Comparison of ENCODE assay signal across 9 mouse cellular contexts in the genomic region with DNA sequence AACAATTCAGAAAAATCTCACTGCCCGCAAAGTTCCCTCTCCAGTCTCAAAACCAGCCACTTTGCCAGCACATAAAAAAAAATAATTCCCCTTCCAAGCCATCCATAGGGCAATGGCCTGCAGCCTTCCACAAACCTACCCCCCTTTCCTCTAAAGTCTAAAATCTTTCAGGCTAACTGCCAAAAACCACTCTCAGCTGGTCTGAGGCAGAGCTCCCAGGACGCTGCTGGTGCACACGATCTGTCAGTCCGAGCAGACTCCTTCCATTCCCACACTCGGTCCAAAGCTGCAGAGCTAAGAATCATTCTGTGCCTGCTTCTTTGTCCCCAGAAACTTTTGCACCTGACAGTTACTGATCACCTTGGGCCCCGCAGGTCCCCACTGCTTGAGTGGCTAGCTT. TPM values are rescaled to one million over a fixed set of nuclear protein-coding genes. Genes with fewer than 3 reads are reported as not detected.
DNase-seq lines count a peak whose midpoint lies in the region; ATAC-seq and TF ChIP-seq lines count a peak whose summit lies in the region.
"Had no signal": no experiment of that assay in that cellular context is flagged by ENCODE, and none has a peak within 500 bp of the region (broad histone marks: within the 10 kb centered on the region; RNA-seq: fewer than 3 reads in every experiment).

No protein-coding gene starts in this region.

- TF ChIP-seq CTCF in thymus, adult 2 months (IDR thresholded peaks at IDR 0.05; ENCODE audit: borderline replicate concordance, control insufficient read depth, extremely low read depth, insufficient read depth, low read length, poor library complexity): no peak

- H3K27ac ChIP-seq in lung, embryonic 15.5 days: peak overlapping the region; percentile 74
- H3K27ac ChIP-seq in kidney, embryonic 15.5 days: peak overlapping the region; percentile 79
- H3K27ac ChIP-seq in stomach, embryonic 14.5 days (ENCODE audit: low read length): peak overlapping the region; percentile 35; the same call in 1 of the 2 replicates
- H3K27ac ChIP-seq in thymus, adult 2 months (ENCODE audit: control insufficient read depth, insufficient read depth, low read length): no peak overlapping the region

- no peak overlapping the region for H3K4me3 ChIP-seq in lung, embryonic 15.5 days
- no peak overlapping the region for H3K4me3 ChIP-seq in kidney, embryonic 15.5 days (replicated peaks)
- H3K4me3 ChIP-seq in stomach, embryonic 14.5 days (ENCODE audit: low read depth, low read length): no peak overlapping the region
- no peak overlapping the region for H3K4me3 ChIP-seq in thymus, adult 2 months (ENCODE audit: control insufficient read depth, insufficient read depth, low read length)

- DNase-seq in cerebellum, postnatal 10 days: peak; percentile 22 to 40
- DNase-seq in lung, postnatal 14 days: no peak
- DNase-seq in thymus, adult 2 months: no peak
- DNase-seq in right cerebral cortex, adult 2 months (ENCODE audit: low spot score in 2 of 2): no peak
- DNase-seq: cerebellum, postnatal 36 days had no signal

- no peaks in the 10 kb centered on the region for H3K36me3 ChIP-seq in lung, embryonic 15.5 days
- H3K36me3 ChIP-seq in kidney, embryonic 15.5 days: peaks cover 7% of the 10 kb centered on the region; the same call in 1 of the 2 replicates
- no peaks in the 10 kb centered on the region for H3K36me3 ChIP-seq in stomach, embryonic 14.5 days (ENCODE audit: control insufficient read depth, insufficient read depth, low read length)
- peaks cover 11% of the 10 kb centered on the region for H3K36me3 ChIP-seq in thymus, adult 2 months (ENCODE audit: control insufficient read depth, insufficient read depth, low read length)

- 13% methylated on average over 6 of the region's 6 CpGs for WGBS in lung, embryonic 15.5 days
- 45% methylated on average over 6 of the region's 6 CpGs for WGBS in kidney, embryonic 15.5 days
- WGBS in stomach, embryonic 14.5 days: 23% methylated on average over 6 of the region's 6 CpGs
- 65% methylated on average over 6 of the region's 6 CpGs for WGBS in thymus, adult 2 months

- H3K9ac ChIP-seq in lung, embryonic 15.5 days: no peak overlapping the region
- no peak overlapping the region for H3K9ac ChIP-seq in kidney, embryonic 15.5 days
- H3K9ac ChIP-seq in stomach, embryonic 14.5 days (replicated peaks; ENCODE audit: low read depth, low read length): no peak overlapping the region

- no peak for ATAC-seq in cerebellum, adult (ENCODE audit: insufficient number of reproducible peaks, low FRiP score, low TSS enrichment)
- peak; percentile 65; the same call in 1 of the 2 replicates for ATAC-seq in lung, embryonic 15.5 days (ENCODE audit: borderline replicate concordance, extremely low read depth, low FRiP score, low TSS enrichment)
- no peak for ATAC-seq in kidney, embryonic 15.5 days (replicated peaks; ENCODE audit: low FRiP score)
- peak; percentile 53; the same call in 1 of the 2 replicates for ATAC-seq in stomach, embryonic 14.5 days (ENCODE audit: insufficient number of reproducible peaks, insufficient read depth, low FRiP score, low read depth)

- no peak for TF ChIP-seq POLR2A in thymus, adult 2 months (IDR thresholded peaks at IDR 0.05; ENCODE audit: control insufficient read depth, extremely low read depth, insufficient read depth, low read length, poor library complexity)

- no peak overlapping the region; the same call in 1 of the 2 replicates for H3K4me2 ChIP-seq in lung, embryonic 15.5 days
- H3K4me2 ChIP-seq in kidney, embryonic 15.5 days: no peak overlapping the region
- 0 out of 2 replicates have a peak overlapping the region, but pooled peaks have one; percentile 5 for H3K4me2 ChIP-seq in stomach, embryonic 14.5 days (replicated peaks; ENCODE audit: low read depth, low read length)

- H3K27me3 ChIP-seq in lung, embryonic 15.5 days: no peaks in the 10 kb centered on the region
- H3K27me3 ChIP-seq in kidney, embryonic 15.5 days: no peaks in the 10 kb centered on the region
- no peaks in the 10 kb centered on the region for H3K27me3 ChIP-seq in stomach, embryonic 14.5 days (ENCODE audit: control insufficient read depth, insufficient read depth, low read length)
- no peaks in the 10 kb centered on the region for H3K27me3 ChIP-seq in thymus, adult 2 months (ENCODE audit: control insufficient read depth, insufficient read depth, low read length)

- no peaks in the 10 kb centered on the region for H3K9me3 ChIP-seq in lung, embryonic 15.5 days
- no peaks in the 10 kb centered on the region for H3K9me3 ChIP-seq in kidney, embryonic 15.5 days (replicated peaks)
- no peaks in the 10 kb centered on the region for H3K9me3 ChIP-seq in stomach, embryonic 14.5 days (ENCODE audit: control insufficient read depth, low read depth, low read length)

- H3K4me1 ChIP-seq in lung, embryonic 15.5 days: peaks cover 23% of the 10 kb centered on the region
- peaks cover 22% of the 10 kb centered on the region for H3K4me1 ChIP-seq in kidney, embryonic 15.5 days
- H3K4me1 ChIP-seq in stomach, embryonic 14.5 days (ENCODE audit: control insufficient read depth, insufficient read depth, low read length): peaks cover 16% of the 10 kb centered on the region
- peaks cover 5% of the 10 kb centered on the region for H3K4me1 ChIP-seq in thymus, adult 2 months (replicated peaks; ENCODE audit: control insufficient read depth, insufficient read depth, low read length)

RNA-seq across cellular contexts. Expression of a gene that starts 22.1 kb away (rescaled TPM):
- polyA plus RNA-seq in lung, embryonic 15.5 days (2015; fragmentation: Nextera tagmentation; extraction: Ambion mirVana): 24.1 and 27.3 TPM in 2 replicates
- 38.1 and 38.2 TPM in 2 replicates for polyA plus RNA-seq in kidney, embryonic 15.5 days (2015; fragmentation: Nextera tagmentation; extraction: Ambion mirVana)
- polyA plus RNA-seq in stomach, embryonic 14.5 days (2014; fragmentation: Nextera tagmentation; extraction: Ambion mirVana): 26.5 and 30.1 TPM in 2 replicates
- 7.7 and 8.2 TPM in 2 replicates for polyA plus RNA-seq in thymus, adult 2 months (2012; rRNA removed)

RNA-seq across cellular contexts. Expression of a gene that starts 25.8 kb away (rescaled TPM):
- polyA plus RNA-seq in lung, embryonic 15.5 days (2015; fragmentation: Nextera tagmentation; extraction: Ambion mirVana): 3.8 and 4.3 TPM in 2 replicates
- polyA plus RNA-seq in kidney, embryonic 15.5 days (2015; fragmentation: Nextera tagmentation; extraction: Ambion mirVana): 8.4 and 9.1 TPM in 2 replicates
- 9.3 and 9.6 TPM in 2 replicates for polyA plus RNA-seq in stomach, embryonic 14.5 days (2014; fragmentation: Nextera tagmentation; extraction: Ambion mirVana)
- 184 and 203 TPM in 2 replicates for polyA plus RNA-seq in thymus, adult 2 months (2012; rRNA removed)

RNA-seq across cellular contexts. Expression of a gene that starts 41.2 kb away (rescaled TPM):
- 208 and 209 TPM in 2 replicates for polyA plus RNA-seq in lung, embryonic 15.5 days (2015; fragmentation: Nextera tagmentation; extraction: Ambion mirVana)
- 237 and 241 TPM in 2 replicates for polyA plus RNA-seq in kidney, embryonic 15.5 days (2015; fragmentation: Nextera tagmentation; extraction: Ambion mirVana)
- polyA plus RNA-seq in stomach, embryonic 14.5 days (2014; fragmentation: Nextera tagmentation; extraction: Ambion mirVana): 232 and 245 TPM in 2 replicates
- polyA plus RNA-seq in thymus, adult 2 months (2012; rRNA removed): 1,016 and 1,115 TPM in 2 replicates

Comparison
In these comparisons a context has a peak if more than half of its experiments do, and no peak if none do; other contexts are left out.
1. DNase-seq: peak in cerebellum, postnatal 10 days (2 of 2); none in lung, postnatal 14 days (single experiment), thymus, adult 2 months (single experiment) and right cerebral cortex, adult 2 months (0 of 2).
2. ATAC-seq: peak in lung, embryonic 15.5 days (single experiment) and stomach, embryonic 14.5 days (single experiment); none in cerebellum, adult (single experiment) and kidney, embryonic 15.5 days (single experiment).
3. RNA of a gene that starts 25.8 kb away (polyA plus RNA-seq): 184 to 203 TPM in thymus, adult 2 months; 9.3 to 9.6 TPM in stomach, embryonic 14.5 days, 8.4 to 9.1 TPM in kidney, embryonic 15.5 days and 3.8 to 4.3 TPM in lung, embryonic 15.5 days; every median in the first group is over 10 times any median in the second.